Mouse (Mus musculus): ENCODE results near the gene Rack1.
A peak's percentile ranks its signal among the peaks of the same experiment; 100 is the strongest.
"Not testable (repeated sequence)": the region's sequence is repeated elsewhere in the genome, so short reads cannot be mapped to it uniquely, and the experiment has no call there.

The Rack1 gene

DNA sequence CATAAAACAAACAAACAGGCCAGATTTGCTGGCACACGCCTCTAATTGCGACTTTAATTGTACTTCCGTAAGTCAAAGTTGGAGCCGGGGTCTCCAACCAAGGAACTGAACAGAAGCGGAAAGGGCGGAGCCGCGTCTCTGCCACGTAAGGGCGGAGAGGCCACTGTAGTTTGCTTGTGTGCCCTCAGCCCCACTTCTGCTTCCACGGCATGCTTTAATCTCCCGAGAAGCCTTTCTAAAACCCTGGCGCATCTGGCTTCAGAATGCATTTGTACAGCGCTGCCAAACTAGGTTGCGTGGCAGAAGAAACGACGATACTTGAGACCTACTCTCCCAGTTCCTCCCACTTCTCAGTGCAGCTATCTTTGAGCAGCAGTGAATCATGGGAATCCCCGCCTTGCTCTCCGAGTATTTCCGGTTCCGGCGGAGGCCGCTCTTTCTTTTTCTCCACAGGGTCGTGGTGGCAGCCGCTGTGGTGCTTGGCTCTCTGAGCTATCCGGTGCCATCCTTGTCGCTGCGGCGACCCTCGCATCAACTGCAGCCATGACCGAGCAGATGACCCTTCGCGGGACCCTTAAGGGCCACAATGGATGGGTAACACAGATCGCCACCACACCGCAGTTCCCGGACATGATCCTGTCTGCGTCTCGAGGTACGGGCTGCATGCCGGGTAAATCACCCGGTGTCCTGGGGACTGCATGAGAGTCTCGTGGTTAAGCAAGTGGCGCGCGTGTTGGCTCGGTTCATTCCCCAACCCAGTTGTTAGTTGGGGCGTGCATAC, at the start of gene Rack1:
Rack1 (plus strand) TSS at position 412 of the 781 bp plus-strand sequence.
- peak; percentile 90 for DNase-seq (ENCODE audit: low read depth, low spot score)

DNA sequence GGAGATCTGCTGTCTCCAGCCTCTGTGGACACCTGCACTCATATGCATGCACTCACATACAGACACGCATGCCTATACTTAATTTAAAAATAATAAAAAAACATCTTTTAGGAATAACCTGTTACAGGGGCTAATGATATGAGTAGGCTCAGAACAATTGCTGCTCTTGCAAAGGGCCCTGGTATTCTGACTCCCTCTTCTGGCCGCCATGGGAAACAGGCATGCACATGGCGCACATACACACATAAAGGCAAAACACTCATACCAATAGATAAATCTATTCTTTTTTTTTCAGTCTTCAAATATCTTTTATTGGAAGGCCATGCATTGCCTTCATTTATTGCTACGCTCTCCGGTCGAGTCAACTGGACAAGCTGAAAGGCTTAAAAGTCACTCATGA, 49.7 kb upstream of the Rack1 start:
- DNase-seq (ENCODE audit: low read depth, low spot score): no peak

GRCm38 (mm10) chr11:48753534-48753933, 46.6 kb upstream of the Rack1 start:
- DNase-seq (ENCODE audit: low read depth, low spot score): not testable (repeated sequence)

DNA sequence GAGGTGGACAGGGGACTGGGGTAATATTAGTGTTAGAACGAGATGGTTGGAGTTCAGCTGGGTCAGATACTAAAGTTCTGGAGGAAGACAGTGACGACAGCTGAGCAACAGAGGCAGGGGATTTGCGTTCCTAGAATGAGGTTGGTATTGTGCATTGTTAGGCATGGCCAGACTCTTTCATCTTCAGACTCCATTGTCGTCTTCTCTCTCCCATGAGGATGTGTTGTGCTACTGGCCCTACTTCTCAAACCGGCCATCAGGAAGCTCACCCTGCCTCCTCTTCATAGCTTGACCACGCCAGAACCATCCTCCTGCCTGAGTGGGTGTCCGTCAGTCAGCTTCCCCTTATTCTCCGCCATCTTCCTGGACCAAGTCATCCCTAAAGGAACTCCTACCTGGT, 41.1 kb upstream of the Rack1 start:
- no peak for DNase-seq (ENCODE audit: low read depth, low spot score)

- DNase-seq (ENCODE audit: low read depth, low spot score): no peak
Measured at GRCm38 (mm10) chr11:48764119-48764518, 36.0 kb upstream of the Rack1 start.

DNA sequence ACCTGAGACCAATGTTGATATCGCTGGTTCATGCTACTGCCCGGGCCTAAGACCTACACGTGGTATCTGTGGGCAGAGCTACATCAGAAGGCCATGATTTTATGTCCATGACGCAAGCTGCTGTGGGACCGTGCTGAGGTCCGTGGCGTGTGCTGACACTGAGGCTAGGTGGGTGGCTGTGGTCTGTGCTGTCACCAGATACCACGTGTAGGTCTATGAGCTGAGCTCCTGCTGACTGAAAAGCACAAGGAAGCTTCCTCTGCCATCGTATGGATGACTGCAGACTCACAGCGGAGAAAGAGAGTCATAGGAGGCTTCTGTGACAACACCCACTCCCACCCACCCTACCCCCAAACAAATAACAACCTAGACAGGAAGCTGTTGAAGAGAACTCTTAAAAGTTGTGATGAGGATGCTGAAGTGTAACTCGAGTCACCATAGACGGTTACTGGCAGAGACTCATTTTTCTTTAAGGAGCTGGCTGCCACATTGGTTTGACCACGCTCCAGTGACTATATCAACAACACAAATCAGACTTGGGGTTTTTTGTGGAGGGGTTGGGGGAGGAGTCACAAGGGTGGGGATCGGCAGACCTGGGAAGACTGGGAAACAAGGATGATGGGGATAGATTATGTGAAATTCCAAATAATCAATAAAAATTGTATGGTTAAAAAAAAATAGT, 32.8 kb upstream of the Rack1 start:
- no peak for DNase-seq (ENCODE audit: low read depth, low spot score)

GRCm38 (mm10) chr11:48771691-48772090, 28.4 kb upstream of the Rack1 start:
- DNase-seq (ENCODE audit: low read depth, low spot score): peak; percentile 48

DNA sequence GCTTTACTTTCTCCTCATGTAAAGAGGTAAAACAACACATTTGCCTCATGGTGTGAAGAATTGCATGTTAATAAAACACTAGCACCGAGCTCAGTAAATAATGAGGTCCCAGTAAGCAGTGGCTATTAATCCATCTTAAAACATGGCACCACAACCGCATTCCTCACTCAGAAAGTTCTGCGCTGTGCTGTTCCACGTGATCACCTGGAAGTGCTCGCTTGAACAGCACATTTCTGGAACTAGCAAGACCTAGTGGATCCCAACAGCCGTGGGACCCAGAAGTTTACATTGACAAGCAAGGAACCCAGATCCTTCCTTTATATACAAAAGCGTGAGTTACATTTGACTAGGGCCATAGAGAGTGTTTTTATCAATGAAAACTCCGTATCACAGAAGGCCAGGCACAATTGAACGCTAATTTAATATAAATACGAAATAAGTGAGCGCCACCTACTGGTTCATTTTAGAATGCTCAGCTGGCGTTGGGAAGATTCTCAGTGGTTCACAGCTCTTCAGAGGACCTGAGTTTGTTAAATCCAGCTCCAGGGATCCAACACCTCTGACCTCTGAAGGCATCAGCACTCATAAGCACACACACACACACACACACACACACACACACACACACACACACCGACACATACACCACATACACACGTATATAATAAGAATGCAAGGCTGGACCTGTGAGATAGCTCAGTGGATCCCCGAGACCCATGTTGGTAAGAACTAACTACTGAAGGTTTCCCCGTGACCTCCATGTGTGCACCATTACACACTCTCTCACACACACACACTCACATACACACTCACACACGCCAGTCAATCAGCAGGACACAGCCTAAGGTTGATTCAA, 25.5 kb upstream of the Rack1 start:
- DNase-seq (ENCODE audit: low read depth, low spot score): peak; percentile 56

GRCm38 (mm10) chr11:48775483-48775882, 24.6 kb upstream of the Rack1 start:
- DNase-seq (ENCODE audit: low read depth, low spot score): peak; percentile 84

- DNase-seq (ENCODE audit: low read depth, low spot score): no peak
Measured at GRCm38 (mm10) chr11:48776664-48777063, 23.5 kb upstream of the Rack1 start.

DNA sequence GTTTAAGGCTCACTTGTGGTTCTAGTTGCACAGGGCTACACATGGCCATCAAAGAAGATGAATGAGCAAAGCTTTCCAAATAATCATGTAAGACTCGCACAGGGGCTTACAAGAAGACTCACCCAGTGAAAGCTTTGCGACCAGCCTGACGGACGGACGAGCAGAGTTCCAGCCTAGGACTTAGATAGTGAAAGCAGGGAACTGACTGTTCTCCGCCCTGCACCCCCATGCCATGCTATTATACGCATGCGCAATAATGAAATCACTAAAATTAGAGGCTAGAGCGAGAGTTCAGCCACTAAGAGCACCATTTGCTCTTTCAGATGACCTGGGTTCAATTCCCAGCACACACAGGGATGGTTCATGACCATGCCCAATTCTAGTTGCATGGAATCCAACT, 22.8 kb upstream of the Rack1 start:
- DNase-seq (ENCODE audit: low read depth, low spot score): no peak

DNA sequence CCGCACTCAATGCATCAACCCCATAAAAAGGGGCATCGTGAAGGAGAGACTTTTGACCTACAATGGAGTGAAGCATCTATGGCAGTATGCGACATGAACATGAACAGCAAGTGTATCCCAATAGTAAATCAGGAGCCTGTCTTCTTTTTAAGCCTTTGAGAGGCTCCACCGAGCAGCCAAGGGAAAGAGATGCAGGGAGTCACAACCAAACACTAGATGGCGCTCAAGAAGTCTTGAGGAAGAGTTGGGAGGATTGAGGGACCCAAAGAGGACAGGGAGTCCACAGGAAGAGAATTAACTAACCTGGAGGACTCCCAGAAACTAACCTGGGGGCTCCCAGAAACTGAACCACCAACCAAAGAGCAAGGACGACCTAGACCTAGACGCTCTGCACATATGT, 20.7 kb upstream of the Rack1 start:
- peak; percentile 30 for DNase-seq (ENCODE audit: low read depth, low spot score)

DNA sequence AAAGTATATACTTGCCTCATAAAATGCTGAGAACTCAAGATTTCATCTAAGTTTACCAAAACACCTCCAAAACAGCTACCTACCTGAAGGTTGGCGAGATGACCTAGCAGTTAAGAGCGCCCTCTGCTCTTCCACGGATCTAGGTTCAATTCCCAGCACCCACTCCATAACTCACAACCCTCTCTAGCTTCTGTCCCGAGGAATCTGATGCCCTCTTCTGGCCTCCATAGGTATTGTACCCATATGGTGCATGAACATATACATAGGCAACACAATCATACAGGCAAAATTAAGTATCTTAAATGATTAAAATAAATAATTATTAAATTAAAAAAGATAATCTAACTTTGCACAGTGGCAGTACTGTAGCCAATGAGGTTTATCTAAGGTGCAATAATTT, 17.9 kb upstream of the Rack1 start:
- DNase-seq (ENCODE audit: low read depth, low spot score): no peak

GRCm38 (mm10) chr11:48787455-48788211, 12.5 kb upstream of the Rack1 start:
- DNase-seq (ENCODE audit: low read depth, low spot score): no peak

- peak; percentile 82 for DNase-seq (ENCODE audit: low read depth, low spot score)
Measured at GRCm38 (mm10) chr11:48788311-48789089, 11.6 kb upstream of the Rack1 start.

GRCm38 (mm10) chr11:48789215-48789614, 10.9 kb upstream of the Rack1 start:
- DNase-seq (ENCODE audit: low read depth, low spot score): no peak

DNA sequence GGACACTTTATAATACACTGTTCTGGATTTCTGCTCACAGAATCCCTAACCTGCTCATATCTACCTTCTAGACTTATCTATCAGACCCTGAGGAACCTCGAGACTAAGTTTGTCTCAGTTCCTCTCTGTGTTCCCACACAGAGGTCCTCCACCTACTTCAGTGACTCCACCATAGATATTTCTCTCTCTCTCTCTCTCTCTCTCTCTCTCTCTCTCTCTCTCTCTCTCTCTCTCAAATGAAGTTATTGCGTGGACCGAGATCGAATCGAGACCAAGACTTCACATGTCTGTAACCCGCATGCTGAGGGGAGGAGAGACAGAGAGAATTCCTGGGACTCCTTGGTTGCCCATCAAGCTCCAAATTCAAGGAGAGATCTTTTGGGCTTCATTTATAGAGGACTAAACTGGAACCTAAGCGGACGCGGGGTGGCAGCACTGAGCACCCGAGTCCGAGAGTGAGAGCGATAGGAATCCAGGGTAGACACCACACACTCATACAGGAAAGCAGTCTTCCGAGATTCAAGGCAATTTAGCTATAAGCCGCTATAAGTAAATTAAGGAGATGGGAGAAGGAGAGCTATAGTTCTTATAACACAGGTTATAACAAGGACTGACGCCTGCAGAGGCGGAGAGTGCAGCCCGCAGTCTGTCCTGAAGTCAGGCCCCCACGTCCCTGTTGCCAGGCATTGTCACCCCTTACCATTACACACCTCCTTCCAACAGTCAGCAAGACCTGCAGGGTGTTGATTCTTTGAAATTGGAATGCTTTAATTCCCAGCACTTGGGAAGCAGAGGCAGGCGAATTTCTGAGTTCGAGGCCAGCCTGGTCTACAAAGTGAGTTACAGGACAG, 9.9 kb upstream of the Rack1 start:
- peak; percentile 79 for DNase-seq (ENCODE audit: low read depth, low spot score)

DNA sequence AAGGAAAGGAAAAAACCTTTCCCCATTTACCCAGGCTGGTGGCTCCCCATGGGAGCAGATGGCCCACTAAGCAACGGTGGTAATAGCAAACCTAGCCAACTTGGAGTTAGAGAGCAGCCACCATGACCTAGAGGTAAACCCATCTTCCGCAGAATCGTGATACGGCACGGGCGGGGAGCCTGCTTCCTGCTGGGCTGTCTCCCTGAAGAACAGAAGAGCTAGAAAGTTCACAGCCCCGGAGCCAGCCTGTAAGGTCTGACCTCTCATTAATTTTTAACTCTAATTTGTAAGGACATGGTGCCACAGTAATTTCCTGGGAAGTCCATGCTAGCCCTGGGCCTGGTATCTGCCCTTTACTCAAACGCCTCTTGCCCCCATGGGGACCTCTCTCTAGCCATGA, 9.2 kb upstream of the Rack1 start:
- DNase-seq (ENCODE audit: low read depth, low spot score): no peak

DNA sequence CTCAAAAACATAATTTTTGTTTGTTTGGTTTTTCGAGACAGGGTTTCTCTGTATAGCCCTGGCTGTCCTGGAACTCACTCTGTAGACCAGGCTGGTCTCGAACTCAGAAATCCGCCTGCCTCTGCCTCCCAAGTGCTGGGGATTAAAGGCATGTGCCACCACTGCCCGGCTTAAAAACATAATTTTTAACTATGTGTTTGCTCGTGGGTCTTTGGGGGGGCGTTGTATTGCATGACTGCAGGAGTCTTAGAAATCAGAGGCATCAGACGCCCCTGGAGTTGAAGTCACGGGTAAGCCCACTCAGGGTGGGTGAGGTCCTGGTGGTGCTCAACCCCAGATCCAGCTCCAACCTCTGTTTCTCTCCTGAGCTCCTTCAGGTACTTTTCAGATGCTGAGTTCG, 8.2 kb upstream of the Rack1 start:
- DNase-seq (ENCODE audit: low read depth, low spot score): not testable (repeated sequence)

- DNase-seq (ENCODE audit: low read depth, low spot score): no peak
Measured at GRCm38 (mm10) chr11:48793184-48793583, 6.9 kb upstream of the Rack1 start.
